Mouse (Mus musculus): ENCODE results near the gene Nup107.
"Not testable (repeated sequence)": the region's sequence is repeated elsewhere in the genome, so short reads cannot be mapped to it uniquely, and the experiment has no call there.

Nup107 gene

GRCm38 (mm10) chr10:117712871-117713270 is 79.6 kb downstream of the Nup107 start:
- no peak for DNase-seq

GRCm38 (mm10) chr10:117712191-117712754 is 80.2 kb downstream of the Nup107 start:
- DNase-seq, result no peak

GRCm38 (mm10) chr10:117711408-117711807 is 81.1 kb downstream of the Nup107 start:
- no peak for DNase-seq

- peak; percentile 99 for DNase-seq
Measured at GRCm38 (mm10) chr10:117710604-117711141, 81.8 kb downstream of the Nup107 start, which contains the start of gene Mdm2. Gene Mdm2, minus strand, starts transcription at chr10:117710758.

GRCm38 (mm10) chr10:117709930-117710603 is 82.4 kb downstream of the Nup107 start:
- peak; percentile 91 for DNase-seq

- DNase-seq, result no peak
Measured at GRCm38 (mm10) chr10:117709326-117709830, 83.1 kb downstream of the Nup107 start.

- DNase-seq, result no peak
Measured at GRCm38 (mm10) chr10:117708856-117709255, 83.6 kb downstream of the Nup107 start.

- no peak for DNase-seq
Measured at GRCm38 (mm10) chr10:117708376-117708775, 84.1 kb downstream of the Nup107 start.

- DNase-seq, result no peak
Measured at GRCm38 (mm10) chr10:117707114-117707838, 85.2 kb downstream of the Nup107 start.

GRCm38 (mm10) chr10:117706440-117706839 is 86.1 kb downstream of the Nup107 start:
- no peak for DNase-seq

GRCm38 (mm10) chr10:117705806-117706205 is 86.7 kb downstream of the Nup107 start:
- DNase-seq, result no peak

GRCm38 (mm10) chr10:117704964-117705335 is 87.6 kb downstream of the Nup107 start:
- no peak for DNase-seq

GRCm38 (mm10) chr10:117704314-117704963 is 88.1 kb downstream of the Nup107 start:
- DNase-seq, result not testable (repeated sequence)

GRCm38 (mm10) chr10:117703506-117703905 is 89.0 kb downstream of the Nup107 start:
- no peak for DNase-seq

GRCm38 (mm10) chr10:117702024-117702833 is 90.3 kb downstream of the Nup107 start:
- no peak for DNase-seq

GRCm38 (mm10) chr10:117701034-117701829 is 91.3 kb downstream of the Nup107 start:
- DNase-seq, result no peak
